Mouse (Mus musculus): ENCODE results near the gene Hnrnpa1. TPM values are rescaled to one million over a fixed set of nuclear protein-coding genes. Genes with fewer than 3 reads are reported as not detected.

Hnrnpa1 gene
- 147 TPM for polyA plus RNA-seq (2017; shearing (Covaris generic))

DNA sequence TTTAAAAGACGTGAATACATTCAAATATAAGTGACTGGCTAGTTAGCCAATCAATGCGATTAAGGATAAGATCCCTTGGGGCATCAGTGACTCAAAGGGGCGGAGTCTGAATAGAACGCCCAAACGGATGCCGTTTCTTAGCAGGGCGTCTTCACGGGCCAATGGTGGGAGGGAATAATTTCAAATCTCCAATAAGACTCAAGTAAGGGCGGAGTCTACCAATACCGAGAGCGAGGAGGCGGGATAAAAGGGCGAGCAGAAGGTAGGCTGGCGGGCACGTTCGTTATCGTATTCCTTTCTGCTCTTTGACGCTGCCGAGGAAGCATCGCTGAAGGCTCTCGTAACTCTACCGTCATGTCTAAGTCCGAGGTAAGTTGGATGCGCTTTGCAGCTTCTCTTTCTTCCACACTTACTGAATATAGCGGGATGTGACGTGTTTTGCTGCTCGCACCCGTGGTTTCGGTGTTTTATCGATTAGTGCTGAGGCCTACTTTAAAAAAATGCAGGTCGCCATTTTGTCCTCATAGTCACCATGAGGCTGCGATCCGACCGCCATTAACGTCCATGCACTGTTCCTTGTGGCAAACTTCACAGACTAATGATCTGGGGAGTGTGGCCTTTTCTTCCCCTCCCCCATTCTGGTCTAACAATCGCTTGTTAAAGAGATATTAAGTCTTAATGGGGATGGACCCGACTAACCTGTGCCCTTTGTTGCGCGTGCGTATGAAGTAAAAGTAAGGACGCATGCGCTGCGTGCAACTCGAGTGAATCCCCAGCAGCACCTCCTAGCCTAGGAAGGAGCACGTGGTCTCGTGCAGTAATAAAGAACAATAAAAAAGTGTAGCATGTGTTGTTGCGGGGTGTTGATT, at the start of gene Hnrnpa1:
Hnrnpa1 (plus strand) TSS at position 273 of the 869 bp plus-strand sequence.

GRCm38 (mm10) chr15:103239685-103240159, 510 bp upstream of the Hnrnpa1 start, which contains the start of gene Cbx5:
Cbx5 (minus strand) TSS chr15:103239816.

DNA sequence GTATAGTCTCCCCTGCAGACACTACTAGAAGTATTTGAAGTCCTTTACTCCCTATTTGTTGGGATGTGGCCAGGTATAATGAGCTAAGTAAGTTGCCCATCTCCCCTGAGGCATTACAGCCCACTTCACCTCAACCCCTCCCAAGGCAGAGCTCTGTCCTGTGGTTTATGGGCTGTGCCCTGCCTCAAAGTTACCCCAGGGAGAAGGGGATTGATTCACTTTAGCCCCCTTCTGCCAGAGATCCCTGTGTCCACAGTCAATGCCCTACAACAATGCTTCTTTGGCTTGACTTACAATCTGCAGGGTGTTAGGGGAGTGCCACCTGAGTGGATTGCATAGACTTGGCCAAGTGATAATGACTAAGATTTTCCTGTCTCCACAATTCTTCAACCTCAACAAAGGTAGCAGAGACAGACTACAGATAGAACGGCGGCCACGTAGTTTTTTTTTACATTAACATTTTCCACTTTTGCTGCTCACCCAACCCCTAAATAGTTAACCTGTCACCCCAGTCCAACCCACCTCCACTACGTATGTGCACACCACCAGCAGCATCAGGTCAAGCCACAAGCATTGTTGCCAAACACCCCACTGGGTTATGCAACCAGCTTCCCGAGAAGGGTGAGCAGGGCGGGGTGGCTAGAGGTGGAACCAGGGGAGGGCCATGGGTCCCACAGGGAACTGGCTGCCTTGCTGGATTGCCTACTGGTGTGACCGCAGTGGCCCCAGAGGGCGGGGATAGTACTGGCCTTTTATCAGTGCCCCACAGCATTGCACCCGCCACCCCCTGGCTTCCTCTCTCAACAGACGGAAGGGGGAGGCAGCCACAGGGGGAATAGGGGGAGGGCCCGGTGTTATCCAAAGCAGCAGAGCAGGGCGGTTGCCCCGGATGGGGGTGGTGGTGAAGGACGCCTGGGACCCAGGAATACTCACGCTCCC, 17.8 kb downstream of the Hnrnpa1 start, which contains the start of gene Nfe2:
Nfe2 (minus strand) TSS at position 614 of the 939 bp plus-strand sequence.

GRCm38 (mm10) chr15:103272419-103273279, 32.4 kb downstream of the Hnrnpa1 start, which contains the start of gene Copz1:
Copz1 (plus strand) TSS chr15:103272714.

Other genes with a start within 250 kb of the Hnrnpa1 start
- gene Hoxc8, start 249.8 kb upstream of the Hnrnpa1 start, polyA plus RNA-seq (2017; shearing (Covaris generic)) = not detected
- not detected for gene Hoxc6, start 242.2 kb upstream of the Hnrnpa1 start, polyA plus RNA-seq (2017; shearing (Covaris generic))
- gene Hoxc4, start 221.5 kb upstream of the Hnrnpa1 start, polyA plus RNA-seq (2017; shearing (Covaris generic)) = not detected
- 4.1 TPM for gene Smug1, start 73.3 kb upstream of the Hnrnpa1 start, polyA plus RNA-seq (2017; shearing (Covaris generic))
- gene Cbx5, start 616 bp upstream of the Hnrnpa1 start, polyA plus RNA-seq (2017; shearing (Covaris generic)) = 10.3 TPM
- 1.0 TPM for gene Nfe2, start 18.0 kb downstream of the Hnrnpa1 start, polyA plus RNA-seq (2017; shearing (Covaris generic))
- gene Copz1, start 32.3 kb downstream of the Hnrnpa1 start, polyA plus RNA-seq (2017; shearing (Covaris generic)) = 128 TPM
- not detected for gene Gpr84, start 70.2 kb downstream of the Hnrnpa1 start, polyA plus RNA-seq (2017; shearing (Covaris generic))
- gene Zfp385a, start 99.7 kb downstream of the Hnrnpa1 start, polyA plus RNA-seq (2017; shearing (Covaris generic)) = not detected
- not detected for gene Itga5, start 126.3 kb downstream of the Hnrnpa1 start, polyA plus RNA-seq (2017; shearing (Covaris generic))
- gene Gtsf1, start 190.0 kb downstream of the Hnrnpa1 start, polyA plus RNA-seq (2017; shearing (Covaris generic)) = not detected
- not detected for gene Gtsf2, start 208.0 kb downstream of the Hnrnpa1 start, polyA plus RNA-seq (2017; shearing (Covaris generic))
- gene Nckap1l, start 213.4 kb downstream of the Hnrnpa1 start, polyA plus RNA-seq (2017; shearing (Covaris generic)) = 95.8 TPM